Mouse (Mus musculus): ENCODE results near the gene Rsg1.
A peak's percentile ranks its signal among the peaks of the same experiment; 100 is the strongest.

DNA sequence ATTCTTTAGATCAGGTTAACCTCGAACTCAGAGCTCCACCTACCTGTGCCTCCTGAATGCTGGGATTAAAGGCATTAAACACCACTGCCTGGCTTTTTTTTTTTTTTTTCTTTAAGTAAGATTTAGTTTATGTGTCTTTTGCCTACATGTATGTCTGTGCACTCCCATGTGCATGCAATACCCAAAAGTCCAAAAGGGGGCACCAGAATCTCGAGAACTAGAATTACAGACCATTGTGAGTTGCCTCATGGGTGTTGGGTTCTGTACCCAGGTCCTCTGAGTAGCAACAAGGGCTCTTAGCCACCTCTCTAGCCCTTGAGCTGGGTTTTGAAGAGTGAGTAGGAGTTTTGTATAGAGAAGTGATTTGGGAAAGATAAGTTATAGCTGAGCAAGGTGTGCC lies 38.9 kb downstream of the Rsg1 start:
- TF ChIP-seq EP300 (IDR thresholded peaks at IDR 0.05; ENCODE audit: insufficient read depth, low read depth, low read length) (no peak), CTCF (IDR thresholded peaks at IDR 0.05) (peak; percentile 34; the same call in 1 of the 2 replicates)

All from heart, adult 2 months (tissue).